Mouse (Mus musculus): ENCODE measurements at regions not wholly inside any gene's neighbourhood (a gene's known extent, or its start where the extent isn't known, plus 50 kb on each side); places are given as distances from the start of the nearest gene placed in this dataset.

- H3K4me3 ChIP-seq (replicated peaks in 1 of 3; ENCODE audit: low read depth in 2 of 3, low read length in 2 of 3, poor library complexity in 1 of 3), result no peak overlapping the region
- H3K27me3 ChIP-seq (replicated peaks), result no peaks in the 10 kb centered on the region
- H3K9me3 ChIP-seq (replicated peaks; ENCODE audit: low read length), result no peaks in the 10 kb centered on the region
- no peak overlapping the region for H3K4me2 ChIP-seq (ENCODE audit: insufficient read depth, low read depth, poor library complexity, severe bottlenecking)
- H3K27ac ChIP-seq (ENCODE audit: insufficient read depth, low read depth), result no peak overlapping the region
- H3K79me2 ChIP-seq (replicated peaks; ENCODE audit: control insufficient read depth, extremely low read depth, insufficient read depth, poor library complexity, severe bottlenecking), result no peaks in the 10 kb centered on the region
- H3K9ac ChIP-seq (ENCODE audit: insufficient read depth, low read depth), result no peak overlapping the region
- in situ Hi-C loops (cut with MboI; ENCODE audit: low pct_ligation_motif_present, low pct_unique_long_range_greater_than_20kb, low sequenced_read_pairs), result no loop called here
- H3K36me3 ChIP-seq (replicated peaks in 1 of 2; ENCODE audit: control insufficient read depth in 1 of 2, insufficient read depth in 1 of 2, low read length in 1 of 2), result no peaks in the 10 kb centered on the region
- dilution Hi-C loops (cut with MboI; ENCODE audit: extremely low pct_ligation_motif_present, extremely low pct_unique_long_range_greater_than_20kb, low sequenced_read_pairs), result no loop called here
- no peak for DNase-seq (ENCODE audit: extremely low read depth)
- H3K4me1 ChIP-seq (ENCODE audit: control insufficient read depth in 1 of 2, insufficient read depth in 2 of 2), result peaks cover 0 to 5% of the 10 kb centered on the region in 2 experiments; a peak in 2 of 4 replicates
- TF ChIP-seq ETS1 (conservative IDR thresholded peaks at IDR 0.05; ENCODE audit: low read depth, low read length) (no peak), TBP (conservative IDR thresholded peaks at IDR 0.05; ENCODE audit: low read depth, low read length) (no peak), ZMIZ1 (IDR thresholded peaks at IDR 0.05; ENCODE audit: low read depth, low read length) (no peak), MAX (IDR thresholded peaks at IDR 0.05; ENCODE audit: low read length) (no peak), JUN (IDR thresholded peaks at IDR 0.05; ENCODE audit: insufficient read depth, low read depth, low read length) (no peak), BHLHE40 (IDR thresholded peaks at IDR 0.05; ENCODE audit: low read depth, low read length) (no peak), ZC3H11A (IDR thresholded peaks at IDR 0.05; ENCODE audit: low read depth, low read length) (no peak), NELFE (IDR thresholded peaks at IDR 0.05; ENCODE audit: low read depth, low read length) (no peak)
Measured at GRCm38 (mm10) chr1:136714987-136715386, 90.3 kb downstream of the Zfp281 start.

- no peak for DNase-seq (ENCODE audit: extremely low read depth)
- Histone ChIP-seq H3K9me3 (replicated peaks; ENCODE audit: low read length) (no peaks in the 10 kb centered on the region), H3K27ac (ENCODE audit: insufficient read depth, low read depth) (no peak overlapping the region), H3K79me2 (replicated peaks; ENCODE audit: control insufficient read depth, extremely low read depth, insufficient read depth, poor library complexity, severe bottlenecking) (no peaks in the 10 kb centered on the region), H3K4me2 (ENCODE audit: insufficient read depth, low read depth, poor library complexity, severe bottlenecking) (no peak overlapping the region), H3K36me3 (replicated peaks in 1 of 2; ENCODE audit: control insufficient read depth in 1 of 2, insufficient read depth in 1 of 2, low read length in 1 of 2) (no peaks in the 10 kb centered on the region), H3K4me3 (replicated peaks in 1 of 3; ENCODE audit: low read depth in 2 of 3, low read length in 2 of 3, poor library complexity in 1 of 3) (no peak overlapping the region), H3K4me1 (ENCODE audit: control insufficient read depth in 1 of 2, insufficient read depth in 2 of 2) (peaks cover 0 to 5% of the 10 kb centered on the region in 2 experiments; a peak in 2 of 4 replicates), H3K27me3 (replicated peaks) (no peaks in the 10 kb centered on the region), H3K9ac (ENCODE audit: insufficient read depth, low read depth) (no peak overlapping the region)
- dilution Hi-C loops (cut with MboI; ENCODE audit: extremely low pct_ligation_motif_present, extremely low pct_unique_long_range_greater_than_20kb, low sequenced_read_pairs), result no loop called here
- in situ Hi-C loops (cut with MboI; ENCODE audit: low pct_ligation_motif_present, low pct_unique_long_range_greater_than_20kb, low sequenced_read_pairs), result no loop called here
- no peak for TF ChIP-seq GABPA (IDR thresholded peaks at IDR 0.05; ENCODE audit: insufficient replicate concordance, low read depth, low read length)
- no peak for TF ChIP-seq USF1 (IDR thresholded peaks at IDR 0.05; ENCODE audit: low read depth, low read length)
- TF ChIP-seq RAD21 (IDR thresholded peaks at IDR 0.05; ENCODE audit: low read depth, low read length), result no peak
- TF ChIP-seq NELFE (IDR thresholded peaks at IDR 0.05; ENCODE audit: low read depth, low read length), result no peak
- TF ChIP-seq USF2 (conservative IDR thresholded peaks at IDR 0.05; ENCODE audit: low read depth, low read length), result no peak
- no peak for TF ChIP-seq MYC (IDR thresholded peaks at IDR 0.05; ENCODE audit: low read depth, low read length)
- no peak for TF ChIP-seq PAX5 (IDR thresholded peaks at IDR 0.05; ENCODE audit: low read length)
- no peak for TF ChIP-seq MEF2A (IDR thresholded peaks at IDR 0.05; ENCODE audit: borderline replicate concordance, low read depth, low read length)
- TF ChIP-seq TBP (conservative IDR thresholded peaks at IDR 0.05; ENCODE audit: low read depth, low read length), result no peak
- no peak for TF ChIP-seq JUND (conservative IDR thresholded peaks at IDR 0.05; ENCODE audit: low read depth, low read length)
- TF ChIP-seq NRF1 (IDR thresholded peaks at IDR 0.05; ENCODE audit: low read depth, low read length), result no peak
- TF ChIP-seq MXI1 (IDR thresholded peaks at IDR 0.05; ENCODE audit: low read depth, low read length), result no peak
- no peak for TF ChIP-seq TCF12 (IDR thresholded peaks at IDR 0.05; ENCODE audit: low read depth, low read length)
- TF ChIP-seq POLR2A (IDR thresholded peaks at IDR 0.05; ENCODE audit: low read depth, low read length), result no peak
- no peak for TF ChIP-seq BHLHE40 (IDR thresholded peaks at IDR 0.05; ENCODE audit: low read depth, low read length)
- no peak for TF ChIP-seq RCOR1 (conservative IDR thresholded peaks at IDR 0.05; ENCODE audit: low read depth, low read length)
- no peak for TF ChIP-seq CTCF (conservative IDR thresholded peaks at IDR 0.05 in 1 of 2, IDR thresholded peaks at IDR 0.05 in 1 of 2; ENCODE audit: low read depth in 2 of 2, low read length in 2 of 2)
- TF ChIP-seq HCFC1 (IDR thresholded peaks at IDR 0.05; ENCODE audit: low read depth, low read length), result no peak
- no peak for TF ChIP-seq SIN3A (IDR thresholded peaks at IDR 0.05; ENCODE audit: low read length)
- TF ChIP-seq UBTF (IDR thresholded peaks at IDR 0.05; ENCODE audit: low read depth, low read length), result no peak
Measured at GRCm38 (mm10) chr1:136717830-136718517, 93.3 kb downstream of the Zfp281 start.

Measured in CH12.LX (cell line).